Mouse (Mus musculus) lung, embryonic 15.5 days (tissue): ENCODE measurements around the gene Cox7b2. TPM values are rescaled to one million over a fixed set of nuclear protein-coding genes. Genes with fewer than 3 reads are reported as not detected.

Experiments
- polyA plus RNA-seq: library from polyadenylated mRNA; unstranded; fragments of >200 nt; fragmentation: Nextera tagmentation; extraction: Ambion mirVana; gene quantifications from 2 replicates; pipeline ENCODE4 v1.2.1, GENCODE M21; 2015

The Cox7b2 gene
- polyA plus RNA-seq, 1 experiment from 2014 or later, result 0.50 TPM

Other genes starting within 250 kb of the Cox7b2 start
- 0.14 and 0.26 TPM in 2 replicates for gene Gabrb1, start 109.9 kb upstream of the Cox7b2 start, polyA plus RNA-seq
- gene Gabra4, start 110.1 kb upstream of the Cox7b2 start, polyA plus RNA-seq, result 1.9 and 2.9 TPM in 2 replicates